ENCODE assay signal across 10 mouse cellular contexts in the genomic region with DNA sequence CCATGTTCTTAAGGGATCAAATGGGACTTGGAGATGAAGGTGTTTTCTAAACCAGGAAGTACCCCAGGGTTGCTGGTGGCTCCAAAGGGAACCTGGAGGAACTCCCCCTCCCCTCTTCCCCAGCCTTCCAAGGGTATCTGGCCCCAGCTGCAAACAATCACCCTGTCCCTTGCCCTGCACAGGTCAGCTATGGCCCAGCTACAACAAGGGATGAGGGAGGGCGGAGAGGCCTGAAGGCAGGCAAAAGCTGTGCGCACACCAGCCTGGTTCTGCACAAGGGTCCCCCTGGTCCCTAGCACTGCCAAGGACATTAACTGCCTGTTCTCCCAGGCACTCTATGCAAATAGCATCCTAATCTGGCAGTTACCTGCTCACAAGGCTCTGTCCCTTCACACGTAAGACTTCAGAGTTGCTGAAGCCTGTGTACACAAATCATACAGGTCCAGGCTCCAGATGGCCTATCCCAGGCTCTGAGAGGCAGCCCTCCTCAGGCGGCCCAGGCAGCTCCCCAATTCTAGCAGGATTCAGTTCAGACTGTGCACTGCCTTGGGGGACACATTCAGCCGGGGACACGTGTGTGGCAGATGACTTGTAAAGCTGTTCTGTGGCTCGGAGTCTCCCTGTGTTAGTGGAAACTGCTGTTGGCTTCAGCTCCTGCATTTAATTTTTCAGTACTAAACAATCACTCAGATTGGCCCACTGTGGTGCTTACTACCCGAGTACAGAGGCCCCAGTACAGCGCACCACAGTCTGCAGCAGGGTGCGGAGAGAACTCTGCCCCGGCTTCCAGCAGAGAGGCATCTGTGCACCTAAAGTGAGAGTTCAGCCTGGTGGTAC.
DNase-seq lines count a peak whose midpoint lies in the region; ATAC-seq and TF ChIP-seq lines count a peak whose summit lies in the region.
"Had no signal": no experiment of that assay in that cellular context is flagged by ENCODE, and none has a peak within 500 bp of the region (broad histone marks: within the 10 kb centered on the region; RNA-seq: fewer than 3 reads in every experiment).

No protein-coding gene starts in this region.

- H3K4me2 ChIP-seq in kidney, embryonic 16.5 days (replicated peaks; ENCODE audit: low read depth, low read length), result no peak overlapping the region
- no peak overlapping the region for H3K4me2 ChIP-seq in forebrain, embryonic 16.5 days (ENCODE audit: low read length)
- H3K4me2 ChIP-seq in midbrain, embryonic 16.5 days (ENCODE audit: low read length), result no peak overlapping the region

- no peaks in the 10 kb centered on the region for H3K9me3 ChIP-seq in kidney, embryonic 16.5 days (ENCODE audit: low read length)
- H3K9me3 ChIP-seq in forebrain, embryonic 16.5 days (ENCODE audit: control insufficient read depth, low read length), result no peaks in the 10 kb centered on the region
- no peaks in the 10 kb centered on the region for H3K9me3 ChIP-seq in midbrain, embryonic 16.5 days (replicated peaks; ENCODE audit: control insufficient read depth, low read length, poor library complexity, severe bottlenecking)

- H3K27ac ChIP-seq in cerebellum, adult 2 months (ENCODE audit: insufficient read depth, low read length), result peak overlapping the region; percentile 82
- no peak overlapping the region for H3K27ac ChIP-seq in kidney, embryonic 16.5 days (ENCODE audit: low read length)
- no peak overlapping the region for H3K27ac ChIP-seq in forebrain, embryonic 16.5 days (ENCODE audit: low read length)
- peak overlapping the region; percentile 18; the same call in 1 of the 2 replicates for H3K27ac ChIP-seq in midbrain, embryonic 16.5 days (ENCODE audit: low read length)
- H3K27ac ChIP-seq: macrophage had no signal

- TF ChIP-seq CTCF in cerebellum, adult 2 months (IDR thresholded peaks at IDR 0.05; ENCODE audit: borderline replicate concordance, insufficient read depth, low read depth, low read length), result no peak

- H3K36me3 ChIP-seq in kidney, embryonic 16.5 days (ENCODE audit: insufficient read depth, low read length), result no peaks in the 10 kb centered on the region
- H3K36me3 ChIP-seq in forebrain, embryonic 16.5 days (ENCODE audit: control insufficient read depth, insufficient read depth), result no peaks in the 10 kb centered on the region
- no peaks in the 10 kb centered on the region for H3K36me3 ChIP-seq in midbrain, embryonic 16.5 days (ENCODE audit: control insufficient read depth, insufficient read depth, low read length)

- ATAC-seq in kidney, embryonic 16.5 days (ENCODE audit: low FRiP score, low TSS enrichment), result no peak
- ATAC-seq in forebrain, embryonic 16.5 days, result peak; percentile 59
- 0 out of 2 replicates have a peak, but pooled peaks have one; percentile 13 for ATAC-seq in midbrain, embryonic 16.5 days

- no peaks in the 10 kb centered on the region for H3K27me3 ChIP-seq in cerebellum, adult 2 months (ENCODE audit: control insufficient read depth, insufficient read depth, low read length)
- H3K27me3 ChIP-seq in kidney, embryonic 16.5 days (ENCODE audit: insufficient read depth, low read length), result no peaks in the 10 kb centered on the region
- no peaks in the 10 kb centered on the region for H3K27me3 ChIP-seq in forebrain, embryonic 16.5 days (replicated peaks; ENCODE audit: control insufficient read depth, insufficient read depth, low read length)
- no peaks in the 10 kb centered on the region for H3K27me3 ChIP-seq in midbrain, embryonic 16.5 days (ENCODE audit: control insufficient read depth, insufficient read depth, low read depth, low read length)

- TF ChIP-seq POLR2A in cerebellum, adult 2 months (IDR thresholded peaks at IDR 0.05; ENCODE audit: borderline replicate concordance, insufficient read depth, low read length), result no peak

- H3K4me1 ChIP-seq in cerebellum, adult 2 months (ENCODE audit: control insufficient read depth, insufficient read depth, low read length), result peaks cover 93% of the 10 kb centered on the region
- H3K4me1 ChIP-seq in kidney, embryonic 16.5 days (ENCODE audit: insufficient read depth, low read length), result peaks cover 30% of the 10 kb centered on the region
- peaks cover 21% of the 10 kb centered on the region for H3K4me1 ChIP-seq in forebrain, embryonic 16.5 days (replicated peaks; ENCODE audit: control insufficient read depth, insufficient read depth, low read length)
- peaks cover 10% of the 10 kb centered on the region for H3K4me1 ChIP-seq in midbrain, embryonic 16.5 days (ENCODE audit: control insufficient read depth, insufficient read depth, low read length)

- WGBS in cerebellum, adult 2 months, result 24% methylated on average over 11 of the region's 11 CpGs
- WGBS in kidney, embryonic 16.5 days, result 68% methylated on average over 11 of the region's 11 CpGs
- WGBS in forebrain, embryonic 16.5 days, result 61% methylated on average over 11 of the region's 11 CpGs
- 61% methylated on average over 11 of the region's 11 CpGs for WGBS in midbrain, embryonic 16.5 days

- DNase-seq in cerebellum, adult 2 months, result peak; percentile 72 to 73
- no peak for DNase-seq in cerebellum, postnatal 4 days (ENCODE audit: low spot score in 2 of 2)
- no peak for DNase-seq in kidney, adult 18-20 months
- no peak for DNase-seq in ovary, postnatal 36 days (ENCODE audit: low spot score)
- DNase-seq in urinary bladder, postnatal 36 days (ENCODE audit: low spot score in 2 of 2), result no peak
- DNase-seq: gastrocnemius, postnatal 25 days had no signal

- H3K4me3 ChIP-seq in cerebellum, adult 2 months (replicated peaks; ENCODE audit: insufficient read depth, low read depth, low read length), result no peak overlapping the region
- H3K4me3 ChIP-seq in kidney, embryonic 16.5 days (ENCODE audit: low read length), result no peak overlapping the region
- H3K4me3 ChIP-seq in forebrain, embryonic 16.5 days (replicated peaks; ENCODE audit: low read length), result no peak overlapping the region
- no peak overlapping the region for H3K4me3 ChIP-seq in midbrain, embryonic 16.5 days (ENCODE audit: low read depth, low read length)

- H3K9ac ChIP-seq in kidney, embryonic 16.5 days (replicated peaks; ENCODE audit: low read length), result peak overlapping the region; percentile 36; the same call in 1 of the 2 replicates
- 0 out of 2 replicates have a peak overlapping the region, but pooled peaks have one; percentile 11 for H3K9ac ChIP-seq in forebrain, embryonic 16.5 days (replicated peaks; ENCODE audit: low read depth, low read length)
- no peak overlapping the region for H3K9ac ChIP-seq in midbrain, embryonic 16.5 days (ENCODE audit: low read depth, low read length)

Comparison
In these comparisons a context has a peak if more than half of its experiments do, and no peak if none do; other contexts are left out.
1. DNase-seq: peak in cerebellum, adult 2 months (2 of 2); none in cerebellum, postnatal 4 days (0 of 2), kidney, adult 18-20 months (single experiment), ovary, postnatal 36 days (single experiment) and urinary bladder, postnatal 36 days (0 of 2).
2. H3K27ac ChIP-seq: peak in cerebellum, adult 2 months (single experiment) and midbrain, embryonic 16.5 days (single experiment); none in kidney, embryonic 16.5 days (single experiment) and forebrain, embryonic 16.5 days (single experiment).